Mouse (Mus musculus) kidney, adult 2 months (tissue): ENCODE measurements at regions not wholly inside any gene's neighbourhood (a gene's known extent, or its start where the extent isn't known, plus 50 kb on each side); places are given as distances from the start of the nearest gene placed in this dataset.

Source experiments
- CTCF ChIP-seq: fragments of 200-500 bp; conservative IDR thresholded peaks from 2 replicates; pipeline ENCODE4 v1.5.1; 2011; ENCODE audit warnings: low read depth, mild to moderate bottlenecking, control low read depth, low read length, moderate library complexity, mixed read lengths; ENCODE audit not compliant: insufficient read depth, insufficient read length
- POLR2A ChIP-seq: fragments of 200-500 bp; IDR thresholded peaks from one replicate; pipeline ENCODE4 v1.6.1; 2011; ENCODE audit warnings: low read depth, low read length, control low read depth

GRCm38 (mm10) chr8:113976626-113977025, 128.1 kb upstream of the Adamts18 start:
- TF ChIP-seq CTCF, result no peak
- no peak for TF ChIP-seq POLR2A
